Mouse (Mus musculus): ENCODE data around the gene Hk2. TPM values are rescaled to one million over a fixed set of nuclear protein-coding genes. Genes with fewer than 3 reads are reported as not detected.
A peak's percentile ranks its signal among the peaks of the same experiment; 100 is the strongest.

Gene Hk2
- total RNA-seq, 2 experiments from 2014 or later, result 2.4 to 3.4 TPM

GRCm38 (mm10) chr6:82744553-82744952 lies 29.7 kb downstream of the Hk2 start:
- intact Hi-C loops (cut with DNase I), result loop anchor here (5.0 to 10.0 kb wide), 2 partner anchors 140 to 223 kb away; no protein-coding TSS in a partner anchor
- DNase-seq, result no peak

- intact Hi-C loops (cut with DNase I), result loop anchor here (5.0 to 10.0 kb wide), 2 partner anchors 143 to 226 kb away; no protein-coding TSS in a partner anchor
- DNase-seq, result no peak
Observed at GRCm38 (mm10) chr6:82741518-82741880, 32.8 kb downstream of the Hk2 start.

- no peak for DNase-seq
- intact Hi-C loops (cut with DNase I), result loop anchor here (5.0 to 10.0 kb wide), 2 partner anchors 144 to 226 kb away; no protein-coding TSS in a partner anchor
Observed at GRCm38 (mm10) chr6:82740868-82741517, 33.3 kb downstream of the Hk2 start.

- intact Hi-C loops (cut with DNase I), result loop anchor here (5.0 to 10.0 kb wide), 2 partner anchors 145 to 227 kb away; no protein-coding TSS in a partner anchor
- peak; percentile 36 for DNase-seq
Observed at GRCm38 (mm10) chr6:82740269-82740668, 34.0 kb downstream of the Hk2 start.

GRCm38 (mm10) chr6:82737634-82738540 lies 36.4 kb downstream of the Hk2 start:
- intact Hi-C loops (cut with DNase I), result loop anchor here (10.0 kb wide), 1 partner anchor 763 kb away; no protein-coding TSS in a partner anchor
- DNase-seq, result peak; percentile 42

GRCm38 (mm10) chr6:82736626-82737600 lies 37.3 kb downstream of the Hk2 start:
- DNase-seq, result peak; percentile 59
- intact Hi-C loops (cut with DNase I), result loop anchor here (10.0 kb wide), 1 partner anchor 762 kb away; no protein-coding TSS in a partner anchor

GRCm38 (mm10) chr6:82735347-82735746 lies 38.9 kb downstream of the Hk2 start:
- intact Hi-C loops (cut with DNase I), result loop anchor here (10.0 kb wide), 1 partner anchor 761 kb away; no protein-coding TSS in a partner anchor

GRCm38 (mm10) chr6:82728635-82729034 lies 45.6 kb downstream of the Hk2 start:
- no peak for DNase-seq
- intact Hi-C loops (cut with DNase I), result no loop called here

More at GRCm38 (mm10) chr6:82735347-82735746, 38.9 kb downstream of the Hk2 start:
- peak; percentile 39 for DNase-seq

- no peak for DNase-seq
- intact Hi-C loops (cut with DNase I), result no loop called here
Observed at GRCm38 (mm10) chr6:82727206-82727605, 47.0 kb downstream of the Hk2 start.

- no peak for DNase-seq
- intact Hi-C loops (cut with DNase I), result no loop called here
Observed at GRCm38 (mm10) chr6:82723321-82723720, 50.9 kb downstream of the Hk2 start.

GRCm38 (mm10) chr6:82716126-82716525 lies 58.1 kb downstream of the Hk2 start:
- intact Hi-C loops (cut with DNase I), result no loop called here
- DNase-seq, result no peak

- DNase-seq, result no peak
- intact Hi-C loops (cut with DNase I), result no loop called here
Observed at GRCm38 (mm10) chr6:82715653-82716052, 58.6 kb downstream of the Hk2 start.

GRCm38 (mm10) chr6:82715253-82715652 lies 59.0 kb downstream of the Hk2 start:
- DNase-seq, result peak; percentile 29
- intact Hi-C loops (cut with DNase I), result no loop called here

GRCm38 (mm10) chr6:82714841-82715240 lies 59.4 kb downstream of the Hk2 start:
- intact Hi-C loops (cut with DNase I), result no loop called here
- DNase-seq, result no peak

- intact Hi-C loops (cut with DNase I), result no loop called here
- DNase-seq, result peak; percentile 84
Observed at GRCm38 (mm10) chr6:82714243-82714642, 60.0 kb downstream of the Hk2 start.

GRCm38 (mm10) chr6:82707742-82708141 lies 66.5 kb downstream of the Hk2 start:
- DNase-seq, result no peak
- intact Hi-C loops (cut with DNase I), result loop anchor here (10.0 kb wide), 1 partner anchor 583 kb away; no protein-coding TSS in a partner anchor

- peak; percentile 26 for DNase-seq
- intact Hi-C loops (cut with DNase I), result loop anchor here (10.0 kb wide), 1 partner anchor 582 kb away; no protein-coding TSS in a partner anchor
Observed at GRCm38 (mm10) chr6:82707241-82707640, 67.0 kb downstream of the Hk2 start.

- DNase-seq, result no peak
- intact Hi-C loops (cut with DNase I), result loop anchor here (10.0 kb wide), 1 partner anchor 580 kb away; no protein-coding TSS in a partner anchor
Observed at GRCm38 (mm10) chr6:82705221-82705620, 69.0 kb downstream of the Hk2 start, which contains the start of gene Pole4. Gene Pole4 (minus strand): TSS chr6:82705365.

- intact Hi-C loops (cut with DNase I), result loop anchor here (10.0 kb wide), 1 partner anchor 579 kb away; no protein-coding TSS in a partner anchor
- no peak for DNase-seq
Observed at GRCm38 (mm10) chr6:82703710-82704109, 70.5 kb downstream of the Hk2 start.

- DNase-seq, result peak; percentile 94
- intact Hi-C loops (cut with DNase I), result loop anchor here (10.0 kb wide), 1 partner anchor 578 kb away; no protein-coding TSS in a partner anchor
Observed at GRCm38 (mm10) chr6:82702593-82703017, 71.6 kb downstream of the Hk2 start.
